Comparison of ENCODE assay signal across 9 mouse cellular contexts in genomic region chr3:92510786-92511185, GRCm38 (mm10). TPM values are rescaled to one million over a fixed set of nuclear protein-coding genes. Genes with fewer than 3 reads are reported as not detected.
DNase-seq lines count a peak whose midpoint lies in the region; ATAC-seq and TF ChIP-seq lines count a peak whose summit lies in the region.
"Had no signal": no experiment of that assay in that cellular context is flagged by ENCODE, and none has a peak within 500 bp of the region (broad histone marks: within the 10 kb centered on the region; RNA-seq: fewer than 3 reads in every experiment).

No protein-coding gene starts in this region.

- no peaks in the 10 kb centered on the region for H3K36me3 ChIP-seq in lung, embryonic 16.5 days (ENCODE audit: control insufficient read depth, insufficient read depth, low read length)
- H3K36me3 ChIP-seq: embryonic facial prominence, embryonic 15.5 days had no signal

- TF ChIP-seq POLR2A in cortical plate, adult 2 months (IDR thresholded peaks at IDR 0.05; ENCODE audit: extremely low read depth, insufficient read depth, low read length), result no peak

- no peaks in the 10 kb centered on the region for H3K4me1 ChIP-seq in lung, embryonic 16.5 days (replicated peaks; ENCODE audit: control insufficient read depth, insufficient read depth, low read length)
- H3K4me1 ChIP-seq in cortical plate, adult 2 months (ENCODE audit: control insufficient read depth, insufficient read depth, low read length), result no peaks in the 10 kb centered on the region
- H3K4me1 ChIP-seq: embryonic facial prominence, embryonic 15.5 days had no signal

- no peak overlapping the region for H3K9ac ChIP-seq in lung, embryonic 16.5 days (ENCODE audit: low read length)
- H3K9ac ChIP-seq: embryonic facial prominence, embryonic 15.5 days had no signal

- ATAC-seq in lung, embryonic 16.5 days (ENCODE audit: low read depth), result peak; percentile 47; the same call in 1 of the 2 replicates
- ATAC-seq in erythroid progenitor cell, adult 5-6 weeks (replicated peaks; ENCODE audit: low FRiP score, poor library complexity, severe bottlenecking), result no peak

- peak; percentile 58 for TF ChIP-seq CTCF in cortical plate, adult 2 months (IDR thresholded peaks at IDR 0.05; ENCODE audit: extremely low read depth, insufficient read depth, low read length)

- no peaks in the 10 kb centered on the region for H3K27me3 ChIP-seq in lung, embryonic 16.5 days (ENCODE audit: control insufficient read depth, insufficient read depth, low read depth, low read length)
- H3K27me3 ChIP-seq: embryonic facial prominence, embryonic 15.5 days had no signal

- no peak overlapping the region for H3K4me3 ChIP-seq in lung, embryonic 16.5 days (ENCODE audit: low read length)
- no peak overlapping the region for H3K4me3 ChIP-seq in cortical plate, adult 2 months (ENCODE audit: insufficient read depth, low read length)
- H3K4me3 ChIP-seq: embryonic facial prominence, embryonic 15.5 days had no signal

- H3K27ac ChIP-seq in lung, embryonic 16.5 days (ENCODE audit: low read length), result no peak overlapping the region
- H3K27ac ChIP-seq in cortical plate, adult 2 months (ENCODE audit: insufficient read depth, low read length), result no peak overlapping the region
- H3K27ac ChIP-seq: embryonic facial prominence, embryonic 15.5 days had no signal

- no peak overlapping the region for H3K4me2 ChIP-seq in lung, embryonic 16.5 days (ENCODE audit: low read depth, low read length)
- H3K4me2 ChIP-seq: embryonic facial prominence, embryonic 15.5 days had no signal

- no peaks in the 10 kb centered on the region for H3K9me3 ChIP-seq in lung, embryonic 16.5 days (ENCODE audit: control insufficient read depth, low read length)
- H3K9me3 ChIP-seq: embryonic facial prominence, embryonic 15.5 days had no signal

- peak; percentile 23 to 29 for DNase-seq in cerebellum, postnatal 10 days
- no peak for DNase-seq in cerebellum, adult 9-11 months
- DNase-seq in lung, postnatal 10 days, result no peak
- peak; percentile 24 for DNase-seq in large intestine, adult 2 months (ENCODE audit: low read depth, low spot score)
- DNase-seq in natural killer cell, adult 2 months (ENCODE audit: low spot score in 2 of 2), result no peak

RNA-seq across cellular contexts. Expression of gene Sprr4, which starts 10.5 kb away (rescaled TPM):
- polyA plus RNA-seq in lung, embryonic 16.5 days (2015; fragmentation: Nextera tagmentation; extraction: Ambion mirVana), result not detected in 2 replicates
- not detected in 2 replicates for polyA plus RNA-seq in cortical plate, adult 2 months (2012; rRNA removed)
- not detected in 2 replicates for polyA plus RNA-seq in large intestine, adult 2 months (2012; rRNA removed)
- total RNA-seq in erythroid progenitor cell, adult 5-6 weeks (2015; ENCODE audit: low replicate concordance), result not detected in 2 replicates
- not detected in 2 replicates for total RNA-seq in erythroid progenitor cell, adult 5-6 weeks (2017; ENCODE audit: low replicate concordance)

RNA-seq across cellular contexts. Expression of gene 2310046K23Rik, which starts 23.5 kb away (rescaled TPM):
- polyA plus RNA-seq in lung, embryonic 16.5 days (2015; fragmentation: Nextera tagmentation; extraction: Ambion mirVana), result not detected in 2 replicates
- polyA plus RNA-seq in cortical plate, adult 2 months (2012; rRNA removed), result not detected in 2 replicates
- not detected in 2 replicates for polyA plus RNA-seq in large intestine, adult 2 months (2012; rRNA removed)
- total RNA-seq in erythroid progenitor cell, adult 5-6 weeks (2015; ENCODE audit: low replicate concordance), result not detected in 2 replicates
- total RNA-seq in erythroid progenitor cell, adult 5-6 weeks (2017; ENCODE audit: low replicate concordance), result not detected in 2 replicates

RNA-seq across cellular contexts. Expression of gene Sprr1a, which starts 25.1 kb away (rescaled TPM):
- 0.97 and 2.8 TPM in 2 replicates for polyA plus RNA-seq in lung, embryonic 16.5 days (2015; fragmentation: Nextera tagmentation; extraction: Ambion mirVana)
- polyA plus RNA-seq in cortical plate, adult 2 months (2012; rRNA removed), result 0.26 and 0.42 TPM in 2 replicates
- polyA plus RNA-seq in large intestine, adult 2 months (2012; rRNA removed), result 8.5 and 16.7 TPM in 2 replicates
- not detected in 2 replicates for total RNA-seq in erythroid progenitor cell, adult 5-6 weeks (2015; ENCODE audit: low replicate concordance)
- total RNA-seq in erythroid progenitor cell, adult 5-6 weeks (2017; ENCODE audit: low replicate concordance), result not detected in 2 replicates

RNA-seq across cellular contexts. Expression of gene Sprr3, which starts 52.3 kb away (rescaled TPM):
- not detected in 2 replicates for polyA plus RNA-seq in lung, embryonic 16.5 days (2015; fragmentation: Nextera tagmentation; extraction: Ambion mirVana)
- polyA plus RNA-seq in cortical plate, adult 2 months (2012; rRNA removed), result not detected in 2 replicates
- polyA plus RNA-seq in large intestine, adult 2 months (2012; rRNA removed), result 0.37 TPM in 1 of 2 replicates, not detected in the other
- total RNA-seq in erythroid progenitor cell, adult 5-6 weeks (2015; ENCODE audit: low replicate concordance), result not detected in 2 replicates
- total RNA-seq in erythroid progenitor cell, adult 5-6 weeks (2017; ENCODE audit: low replicate concordance), result not detected in 2 replicates

Comparison
In these comparisons a context has a peak if more than half of its experiments do, and no peak if none do; other contexts are left out.
1. DNase-seq: peak in cerebellum, postnatal 10 days (2 of 2) and large intestine, adult 2 months (single experiment); none in cerebellum, adult 9-11 months (single experiment), lung, postnatal 10 days (single experiment) and natural killer cell, adult 2 months (0 of 2).